Mouse (Mus musculus) kidney, embryonic 16.5 days (tissue): ENCODE results near the gene Mmp20. TPM values are rescaled to one million over a fixed set of nuclear protein-coding genes. Genes with fewer than 3 reads are reported as not detected.

Source experiments
- polyA plus RNA-seq: library from polyadenylated mRNA; unstranded; fragments of >200 nt; fragmentation: Nextera tagmentation; extraction: Ambion mirVana; gene quantifications from 2 replicates; pipeline ENCODE4 v1.2.1, GENCODE M21; 2015

The Mmp20 gene
- polyA plus RNA-seq, 1 experiment from 2014 or later: not detected

Other genes starting within 250 kb of the Mmp20 start
- not detected in 2 replicates for gene Mmp1b, start 240.2 kb upstream of the Mmp20 start, polyA plus RNA-seq
- gene Mmp3, start 182.4 kb upstream of the Mmp20 start, polyA plus RNA-seq: not detected in 2 replicates
- gene Mmp10, start 125.9 kb upstream of the Mmp20 start, polyA plus RNA-seq: 0.09 TPM in 1 of 2 replicates, not detected in the other
- 0.35 and 0.89 TPM in 2 replicates for gene Mmp8, start 69.8 kb upstream of the Mmp20 start, polyA plus RNA-seq
- not detected in 2 replicates for gene Mmp27, start 56.8 kb upstream of the Mmp20 start, polyA plus RNA-seq
- gene Mmp7, start 63.9 kb downstream of the Mmp20 start, polyA plus RNA-seq: not detected in 2 replicates
- gene Tmem123, start 135.8 kb downstream of the Mmp20 start, polyA plus RNA-seq: 95.3 and 101 TPM in 2 replicates
- 39.8 and 45.8 TPM in 2 replicates for gene Birc2, start 208.8 kb downstream of the Mmp20 start, polyA plus RNA-seq
- 7.3 and 7.4 TPM in 2 replicates for gene Birc3, start 245.0 kb downstream of the Mmp20 start, polyA plus RNA-seq